Mouse (Mus musculus) liver, embryonic 15.5 days (tissue): ENCODE data around the gene Pigv. TPM values are rescaled to one million over a fixed set of nuclear protein-coding genes. Genes with fewer than 3 reads are reported as not detected.
A peak's percentile ranks its signal among the peaks of the same experiment; 100 is the strongest.

Source experiments
- ATAC-seq: fragments of 200-750 bp; cut with Nextera tagmentation; 2 replicates; pipeline ENCODE4 v1.8.0; 2017; ENCODE audit warnings: moderate number of reproducible peaks, mild to moderate bottlenecking, moderate library complexity; ENCODE audit not compliant: insufficient read depth
- H3K27ac ChIP-seq: fragments of 300-500 bp; sonication (generic); replicated peaks from 2 replicates; pipeline ENCODE4 v1.5.1; 2015; ENCODE audit warnings: mild to moderate bottlenecking, inconsistent platforms
- H3K27me3 ChIP-seq: fragments of 300-500 bp; sonication (generic); 2 replicates; pipeline ENCODE4 v1.6.1; 2015; ENCODE audit warnings: mild to moderate bottlenecking, inconsistent platforms
- H3K36me3 ChIP-seq: fragments of 300-500 bp; sonication (generic); replicated peaks from 2 replicates; pipeline ENCODE4 v1.6.1; 2015; ENCODE audit warnings: moderate library complexity, mild to moderate bottlenecking, inconsistent platforms
- H3K4me1 ChIP-seq: fragments of 300-500 bp; sonication (generic); replicated peaks from 2 replicates; pipeline ENCODE4 v1.6.1; 2015; ENCODE audit warnings: inconsistent platforms
- H3K4me2 ChIP-seq: fragments of 300-500 bp; sonication (generic); 2 replicates; pipeline ENCODE4 v1.6.1; 2015; ENCODE audit warnings: moderate library complexity, mild to moderate bottlenecking, inconsistent platforms
- H3K4me3 ChIP-seq: fragments of 300-500 bp; sonication (generic); replicated peaks from 2 replicates; pipeline ENCODE4 v1.5.1; 2015; ENCODE audit warnings: mild to moderate bottlenecking, inconsistent platforms
- H3K9ac ChIP-seq: fragments of 300-500 bp; sonication (generic); 2 replicates; pipeline ENCODE4 v1.6.1; 2015; ENCODE audit warnings: moderate library complexity, mild to moderate bottlenecking, inconsistent platforms
- H3K9me3 ChIP-seq: fragments of 300-500 bp; sonication (generic); replicated peaks from 2 replicates; pipeline ENCODE4 v1.6.1; 2016; ENCODE audit warnings: inconsistent platforms
- WGBS: fragments of 180-500 bp; shearing (Covaris S2); methylation state at CpG from one replicate; pipeline ENCODE4 v1.1.7; 2015; ENCODE audit warnings: mixed read lengths; ENCODE audit not compliant: insufficient replicate concordance; 5-methylcytosine and 5-hydroxymethylcytosine counted together
- polyA plus RNA-seq: library from polyadenylated mRNA; unstranded; fragments of >200 nt; fragmentation: Nextera tagmentation; extraction: Ambion mirVana; gene quantifications from 2 replicates; pipeline ENCODE4 v1.2.1, GENCODE M21; 2015

Gene Pigv
- polyA plus RNA-seq, 1 experiment from 2014 or later = 5.5 TPM

DNA sequence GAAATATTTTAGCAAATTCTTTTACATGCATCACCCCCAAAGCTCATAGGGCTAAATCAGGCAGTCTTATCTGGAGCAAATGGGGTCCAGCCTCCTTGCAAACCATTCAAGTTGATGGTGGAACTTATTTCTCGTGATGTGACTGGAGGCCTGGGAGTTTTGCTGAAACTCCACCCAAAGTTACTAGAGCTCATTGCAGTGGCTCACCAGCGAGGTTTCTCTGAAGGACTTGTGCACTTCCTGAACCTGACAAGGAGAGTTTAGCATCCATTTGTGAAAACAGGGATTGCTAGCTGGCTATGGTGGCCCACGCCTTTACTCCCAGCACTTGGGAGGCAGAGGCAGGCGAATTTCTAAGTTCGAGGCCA lies 38.4 kb downstream of the Pigv start:
- ATAC-seq = no peak
- Histone ChIP-seq H3K4me2 (peak overlapping the region; percentile 94), H3K36me3 (no peaks in the 10 kb centered on the region), H3K27ac (no peak overlapping the region), H3K4me3 (no peak overlapping the region), H3K9ac (no peak overlapping the region), H3K27me3 (no peaks in the 10 kb centered on the region), H3K4me1 (peaks cover 31% of the 10 kb centered on the region), H3K9me3 (no peaks in the 10 kb centered on the region)
- WGBS = 65% methylated on average over 5 of the region's 5 CpGs

DNA sequence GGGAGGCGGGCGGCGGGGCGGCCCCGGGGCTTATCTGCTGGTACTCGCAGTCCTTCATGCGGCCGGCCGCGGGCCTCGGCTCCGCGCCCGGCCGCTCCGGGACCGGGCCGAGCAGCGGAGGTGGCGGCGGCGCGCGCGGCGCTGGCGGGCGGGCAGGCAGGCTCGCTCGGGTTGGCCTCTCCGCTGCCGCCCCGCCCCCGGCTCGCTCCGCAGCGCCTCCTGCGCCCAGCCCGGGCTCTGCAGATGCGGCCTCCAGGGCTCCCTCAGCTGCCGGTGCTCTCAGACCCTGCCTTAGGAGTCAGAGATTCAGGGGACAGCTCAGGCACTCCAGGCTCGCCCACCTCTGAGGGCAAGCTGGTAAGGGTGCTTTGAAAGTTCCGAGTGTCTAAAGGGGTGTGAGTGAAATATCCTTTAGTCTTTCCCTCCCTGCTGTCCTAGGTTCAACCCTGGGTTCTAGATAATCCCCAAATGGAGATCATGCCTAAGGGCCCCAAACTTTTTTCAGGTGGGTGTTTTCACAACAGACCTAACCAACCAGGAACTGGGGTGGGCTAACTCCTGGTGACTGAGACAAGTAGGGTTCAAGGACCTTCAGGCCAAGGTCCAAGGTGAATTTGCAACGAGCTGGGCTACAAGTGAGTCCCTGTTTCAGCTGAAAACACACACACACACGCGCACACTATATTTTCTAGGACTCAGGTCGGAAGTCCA lies 39.0 kb downstream of the Pigv start:
- peak overlapping the region; percentile 76 for H3K27ac ChIP-seq
- WGBS = 12% methylated on average over 27 of the region's 47 CpGs
- ATAC-seq = peak; percentile 82

DNA sequence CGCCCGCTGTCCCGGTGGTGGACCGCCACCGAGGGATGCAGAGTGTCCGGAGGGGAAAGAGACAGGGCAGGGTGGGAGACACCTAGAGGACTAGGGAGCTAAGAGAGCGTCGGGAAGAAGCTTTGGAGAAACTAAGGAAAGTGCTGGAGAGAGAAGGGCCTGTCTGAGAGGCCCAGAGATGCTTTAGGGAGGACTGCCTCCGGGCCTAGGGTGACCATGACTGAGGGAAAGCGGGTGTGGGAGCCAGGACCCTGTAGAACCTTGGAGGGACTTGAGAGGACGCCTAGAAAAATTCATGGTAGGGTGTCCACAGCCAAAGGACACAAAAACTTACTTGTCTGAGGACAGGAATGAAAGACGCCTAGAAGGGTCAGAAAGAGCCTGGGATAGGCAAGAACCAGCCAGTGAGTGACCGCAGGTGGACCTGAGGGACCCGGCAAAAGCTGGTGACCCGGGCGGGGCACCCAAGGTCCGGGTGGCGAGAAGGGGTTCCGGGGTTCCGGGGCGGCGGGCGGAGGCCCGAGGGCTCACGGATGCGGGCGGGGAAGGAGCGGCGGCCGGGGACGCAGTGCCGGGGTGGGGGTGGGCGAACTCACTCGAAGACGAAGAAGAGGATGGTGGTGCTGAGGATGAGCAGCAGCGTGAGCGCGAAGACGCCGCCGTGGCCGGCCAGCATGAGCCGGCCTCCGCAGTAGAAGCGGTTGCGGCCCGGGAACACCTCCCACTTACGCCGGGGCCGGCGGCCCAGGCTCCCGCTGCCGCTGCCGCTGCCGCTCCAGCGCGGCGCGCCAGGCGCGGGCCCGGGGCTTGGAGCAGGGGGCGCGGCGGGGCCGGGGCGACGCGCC lies 39.7 kb downstream of the Pigv start:
- H3K4me3 ChIP-seq = peak overlapping the region; percentile 73
- H3K4me2 ChIP-seq = peak overlapping the region; percentile 94
- no peaks in the 10 kb centered on the region for H3K9me3 ChIP-seq
- no peaks in the 10 kb centered on the region for H3K36me3 ChIP-seq
- H3K27me3 ChIP-seq = no peaks in the 10 kb centered on the region
- H3K27ac ChIP-seq = peak overlapping the region; percentile 76
- peaks cover 31% of the 10 kb centered on the region for H3K4me1 ChIP-seq
- ATAC-seq = peak; percentile 65
- peak overlapping the region; percentile 85 for H3K9ac ChIP-seq
- WGBS = 2% methylated on average over 68 of the region's 69 CpGs

More for the DNA sequence above, 39.0 kb downstream of the Pigv start:
- Histone ChIP-seq H3K4me2 (peak overlapping the region; percentile 94), H3K27me3 (no peaks in the 10 kb centered on the region), H3K9me3 (no peaks in the 10 kb centered on the region), H3K36me3 (no peaks in the 10 kb centered on the region), H3K4me3 (peak overlapping the region; percentile 73), H3K4me1 (peaks cover 31% of the 10 kb centered on the region), H3K9ac (peak overlapping the region; percentile 85)

DNA sequence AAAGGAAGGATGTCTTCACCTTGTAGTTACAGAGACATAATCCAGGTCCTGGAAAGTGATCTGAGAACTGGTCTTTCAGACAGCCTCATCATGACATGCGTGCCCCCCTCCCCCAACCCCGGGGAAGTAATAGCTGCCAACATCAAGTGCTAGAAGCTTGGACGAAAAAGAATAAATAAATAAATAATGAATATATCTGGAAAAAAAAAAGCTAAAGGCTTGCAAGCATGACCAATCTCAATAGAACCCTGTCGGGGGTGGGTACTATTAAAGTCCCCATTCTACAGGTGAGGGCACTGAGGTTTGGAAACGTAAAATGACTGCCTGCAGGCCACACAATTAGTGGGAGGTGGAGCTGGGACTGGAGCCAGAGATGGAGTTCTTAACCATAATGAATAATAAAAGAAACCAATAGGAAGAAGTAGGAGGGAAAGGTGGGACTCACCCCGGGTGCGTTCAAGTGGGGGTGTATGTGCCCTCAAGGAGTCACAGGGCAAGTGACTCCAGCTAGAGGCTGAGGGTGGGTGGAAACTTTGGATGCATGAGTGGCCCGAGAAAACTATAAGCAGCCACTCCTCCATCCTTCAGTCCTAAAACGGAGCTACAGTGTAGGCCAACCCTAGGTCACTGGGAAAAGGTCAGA lies 40.6 kb downstream of the Pigv start:
- Histone ChIP-seq H3K4me2 (peak overlapping the region; percentile 94), H3K9ac (peak overlapping the region; percentile 85), H3K9me3 (no peaks in the 10 kb centered on the region), H3K4me3 (peak overlapping the region; percentile 73), H3K27ac (no peak overlapping the region), H3K4me1 (peaks cover 33% of the 10 kb centered on the region), H3K27me3 (no peaks in the 10 kb centered on the region), H3K36me3 (peaks cover 2% of the 10 kb centered on the region; the same call in 1 of the 2 replicates)
- no peak for ATAC-seq
- 40% methylated on average over 9 of the region's 9 CpGs for WGBS

DNA sequence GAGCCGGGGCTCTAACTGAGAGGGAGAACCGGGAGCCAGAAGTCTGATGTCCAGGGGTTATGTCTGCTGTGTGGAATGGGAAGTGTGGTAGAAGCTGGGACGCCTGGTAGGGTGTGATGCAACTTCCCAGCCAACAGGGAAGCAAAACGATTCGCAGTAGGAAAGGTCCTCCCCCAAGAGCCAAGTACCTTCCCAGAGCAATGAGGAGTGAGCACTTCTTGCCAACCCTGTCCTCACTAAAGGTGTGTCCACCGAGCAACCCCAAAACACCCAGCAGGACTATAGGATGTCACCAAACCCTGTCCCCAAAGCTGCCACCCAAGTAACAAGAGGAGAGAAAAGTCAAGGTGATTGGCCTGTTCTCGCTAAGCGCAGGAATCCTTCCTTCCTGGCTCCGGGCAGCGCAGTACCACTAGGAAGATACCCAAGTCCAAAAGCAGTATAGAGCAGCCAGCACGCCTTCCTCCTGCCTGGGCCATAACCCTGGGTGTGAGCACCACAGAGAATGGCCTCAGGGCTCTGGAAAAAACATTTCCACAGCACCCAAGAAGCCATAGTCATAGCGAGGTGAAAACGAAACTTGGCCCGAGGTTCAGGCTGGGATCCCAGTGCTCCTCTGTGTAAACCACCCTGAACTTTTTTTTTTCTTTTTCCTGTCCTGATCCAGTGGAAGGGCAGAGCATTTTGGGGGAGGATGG lies 41.2 kb downstream of the Pigv start:
- Histone ChIP-seq H3K9me3 (no peaks in the 10 kb centered on the region), H3K9ac (no peak overlapping the region), H3K36me3 (peaks cover 4% of the 10 kb centered on the region; the same call in 1 of the 2 replicates), H3K4me3 (0 out of 2 replicates have a peak overlapping the region, but pooled peaks have one; percentile 73), H3K4me1 (peaks cover 40% of the 10 kb centered on the region), H3K27me3 (no peaks in the 10 kb centered on the region), H3K27ac (0 out of 2 replicates have a peak overlapping the region, but pooled peaks have one; percentile 48), H3K4me2 (peak overlapping the region; percentile 94)
- 58% methylated on average over 14 of the region's 14 CpGs for WGBS
- ATAC-seq = no peak

DNA sequence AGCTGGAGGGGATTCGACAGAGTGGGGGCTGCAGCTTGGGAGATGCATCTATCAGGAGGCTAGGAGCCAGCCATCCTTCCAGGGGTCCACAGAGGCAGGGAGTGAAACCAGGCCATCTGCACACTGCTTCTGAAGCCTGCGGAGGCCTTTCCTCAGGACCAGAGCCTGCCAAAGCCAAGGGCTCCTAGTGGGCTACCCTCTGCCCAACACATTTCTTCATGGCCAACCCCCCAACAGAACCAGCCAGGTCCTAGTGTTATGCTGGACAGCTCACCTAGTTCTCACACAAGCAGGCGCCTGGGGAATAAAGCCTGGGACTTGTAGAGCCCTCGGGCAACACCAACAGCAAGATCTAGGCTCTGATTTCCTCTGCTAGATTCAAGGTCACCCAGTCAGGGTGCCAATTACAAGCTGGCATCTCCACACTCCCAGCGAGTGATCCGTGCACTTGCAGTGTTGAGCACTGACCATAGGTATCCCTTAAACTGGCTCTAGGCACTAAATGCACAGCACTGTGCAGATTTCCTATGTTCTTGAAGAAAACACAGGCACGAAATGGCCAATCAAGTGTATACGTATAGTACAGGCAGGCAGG lies 42.0 kb downstream of the Pigv start:
- no peak overlapping the region for H3K4me3 ChIP-seq
- H3K9me3 ChIP-seq = no peaks in the 10 kb centered on the region
- 0 out of 2 replicates have a peak overlapping the region, but pooled peaks have one; percentile 19 for H3K27ac ChIP-seq
- H3K4me1 ChIP-seq = peaks cover 48% of the 10 kb centered on the region
- peaks cover 4% of the 10 kb centered on the region; the same call in 1 of the 2 replicates for H3K36me3 ChIP-seq
- H3K27me3 ChIP-seq = no peaks in the 10 kb centered on the region
- ATAC-seq = no peak
- 82% methylated on average over 8 of the region's 8 CpGs for WGBS
- H3K9ac ChIP-seq = no peak overlapping the region
- H3K4me2 ChIP-seq = 0 out of 2 replicates have a peak overlapping the region, but pooled peaks have one; percentile 94

DNA sequence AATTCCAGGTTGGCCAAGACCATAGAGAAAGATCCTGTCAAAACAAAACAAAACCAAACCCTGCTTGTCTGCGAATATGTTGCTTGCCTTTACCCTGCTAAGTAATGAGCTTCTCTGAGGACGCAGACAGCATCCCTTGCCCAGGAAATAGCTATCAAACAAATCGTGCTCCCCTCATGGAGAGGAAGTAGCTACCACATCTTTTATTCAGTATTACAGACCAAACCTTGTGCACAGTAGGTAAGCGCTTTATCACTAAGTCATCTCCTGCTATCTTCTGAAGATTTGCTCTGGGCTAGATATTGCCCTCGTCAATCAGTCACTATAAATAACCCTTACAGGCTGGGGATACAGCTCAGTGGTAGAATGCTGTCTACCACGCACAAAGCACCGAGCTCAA lies 43.3 kb downstream of the Pigv start:
- Histone ChIP-seq H3K4me1 (peaks cover 60% of the 10 kb centered on the region), H3K4me3 (no peak overlapping the region), H3K4me2 (no peak overlapping the region), H3K36me3 (peaks cover 7% of the 10 kb centered on the region; the same call in 1 of the 2 replicates), H3K9ac (no peak overlapping the region), H3K27me3 (no peaks in the 10 kb centered on the region), H3K9me3 (no peaks in the 10 kb centered on the region), H3K27ac (no peak overlapping the region)
- WGBS = 59% methylated on average over 7 of the region's 7 CpGs
- ATAC-seq = no peak

DNA sequence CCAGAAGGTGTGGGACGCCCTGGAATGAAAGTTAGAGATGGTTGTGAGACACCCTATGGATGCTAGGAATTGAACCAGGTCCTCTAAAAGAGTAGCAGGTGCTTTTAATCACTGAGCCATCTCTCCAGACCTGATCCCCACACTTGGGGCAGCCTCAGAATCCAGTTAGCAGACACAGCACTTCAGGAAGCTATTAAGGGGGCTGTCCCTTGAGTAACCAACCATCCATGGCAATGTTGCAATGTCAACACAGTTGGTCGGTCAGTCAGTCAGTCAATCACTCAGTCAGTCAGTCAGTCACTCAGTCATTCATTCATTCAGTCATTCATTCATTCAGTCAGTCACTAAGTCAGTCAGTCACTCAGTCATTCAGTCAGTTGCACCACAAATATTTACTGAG lies 43.9 kb downstream of the Pigv start:
- Histone ChIP-seq H3K27ac (no peak overlapping the region), H3K4me1 (peaks cover 60% of the 10 kb centered on the region), H3K27me3 (no peaks in the 10 kb centered on the region), H3K4me2 (no peak overlapping the region), H3K36me3 (peaks cover 12% of the 10 kb centered on the region; the same call in 1 of the 2 replicates), H3K9me3 (no peaks in the 10 kb centered on the region), H3K4me3 (no peak overlapping the region), H3K9ac (no peak overlapping the region)
- WGBS = 46% methylated on average over 2 of the region's 2 CpGs
- ATAC-seq = no peak

DNA sequence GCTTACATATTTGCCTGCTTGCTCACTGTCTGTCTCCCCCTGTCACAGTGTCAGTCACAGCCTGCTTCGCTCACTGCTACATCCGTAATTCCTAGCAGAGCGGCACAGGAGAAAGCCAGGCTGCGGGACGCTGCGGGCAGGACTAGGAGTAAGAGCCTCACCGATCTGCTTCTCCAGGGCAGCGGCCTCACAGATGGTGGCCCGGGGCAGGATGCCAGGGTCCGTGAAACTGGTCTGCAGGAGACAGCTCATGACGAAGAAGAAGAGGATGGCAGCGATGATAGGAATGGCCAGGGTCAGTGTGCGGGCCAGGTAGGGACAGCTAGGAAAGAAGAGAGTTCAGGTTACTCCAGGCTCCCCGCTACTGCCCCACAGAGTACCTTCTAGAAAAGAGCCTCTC lies 45.4 kb downstream of the Pigv start:
- Histone ChIP-seq H3K9ac (no peak overlapping the region), H3K27ac (no peak overlapping the region), H3K36me3 (peaks cover 12% of the 10 kb centered on the region; the same call in 1 of the 2 replicates), H3K4me2 (no peak overlapping the region), H3K9me3 (no peaks in the 10 kb centered on the region), H3K4me1 (peaks cover 55% of the 10 kb centered on the region), H3K27me3 (no peaks in the 10 kb centered on the region), H3K4me3 (no peak overlapping the region)
- no peak for ATAC-seq
- 87% methylated on average over 14 of the region's 14 CpGs for WGBS

DNA sequence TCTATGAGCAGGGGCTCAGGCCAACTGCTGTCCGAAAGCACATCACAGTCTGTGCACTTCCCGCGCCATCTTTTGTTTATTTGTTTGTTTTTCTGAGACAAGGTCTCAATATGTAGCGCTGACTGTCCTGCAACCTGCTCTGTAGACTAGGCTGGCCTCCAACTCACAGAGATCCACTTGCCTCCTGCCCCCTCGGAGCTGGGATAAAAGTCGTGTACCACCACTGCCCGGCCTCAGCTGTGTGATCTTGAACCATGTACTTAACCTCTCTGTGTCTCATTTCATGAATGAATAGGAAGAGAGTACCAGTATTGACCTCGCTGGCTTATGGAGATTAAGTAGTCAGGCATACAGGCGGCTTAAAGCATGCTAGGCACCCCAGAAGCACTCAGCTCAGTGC lies 45.8 kb downstream of the Pigv start:
- ATAC-seq = no peak
- peak overlapping the region; percentile 46; the same call in 1 of the 2 replicates for H3K27ac ChIP-seq
- peaks cover 54% of the 10 kb centered on the region for H3K4me1 ChIP-seq
- WGBS = 81% methylated on average over 9 of the region's 9 CpGs
- peaks cover 12% of the 10 kb centered on the region; the same call in 1 of the 2 replicates for H3K36me3 ChIP-seq
- H3K4me2 ChIP-seq = no peak overlapping the region
- H3K4me3 ChIP-seq = no peak overlapping the region
- H3K9ac ChIP-seq = no peak overlapping the region
- no peaks in the 10 kb centered on the region for H3K9me3 ChIP-seq
- no peaks in the 10 kb centered on the region for H3K27me3 ChIP-seq
